Mouse (Mus musculus): ENCODE data around the gene Bpifc.

- peak; percentile 67 for TF ChIP-seq CTCF (IDR thresholded peaks at IDR 0.05; ENCODE audit: low read depth)
- TF ChIP-seq EP300 (optimal IDR thresholded peaks at IDR 0.05) = no peak
Observed at GRCm38 (mm10) chr10:85928499-85929207, 83.0 kb downstream of the Bpifc start.
